Mouse (Mus musculus): ENCODE measurements around the gene Efemp1.

DNA sequence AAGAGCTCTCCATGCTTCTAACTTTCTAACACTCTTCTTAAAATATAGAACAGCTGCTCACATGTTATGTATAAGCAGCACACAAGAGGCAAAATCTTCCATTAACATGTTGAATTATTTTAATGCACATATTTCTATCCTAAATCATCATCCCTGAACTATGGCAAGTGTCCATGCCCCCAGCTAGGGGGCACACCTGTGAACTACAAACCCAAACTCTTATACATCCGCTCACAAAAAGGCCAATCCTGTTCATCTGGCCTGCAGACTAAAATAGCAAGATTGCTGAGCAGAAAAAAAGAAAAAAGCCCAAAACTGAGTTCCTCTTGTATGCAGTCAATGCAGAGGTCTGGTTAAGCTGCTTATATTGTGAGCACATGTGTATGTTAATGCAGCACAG, 86.6 kb downstream of the Efemp1 start:
- TF ChIP-seq CTCF (IDR thresholded peaks at IDR 0.05; ENCODE audit: insufficient read depth, low read depth, low read length), result no peak
- TF ChIP-seq POLR2A (IDR thresholded peaks at IDR 0.05; ENCODE audit: insufficient read depth, low read depth, low read length), result no peak
